Comparison of ENCODE assay signal across 23 mouse cellular contexts in genomic region chr2:131377055-131377454, GRCm38 (mm10). TPM values are rescaled to one million over a fixed set of nuclear protein-coding genes. Genes with fewer than 3 reads are reported as not detected.
DNase-seq lines count a peak whose midpoint lies in the region; ATAC-seq and TF ChIP-seq lines count a peak whose summit lies in the region.
"Had no signal": no experiment of that assay in that cellular context is flagged by ENCODE, and none has a peak within 500 bp of the region (broad histone marks: within the 10 kb centered on the region; RNA-seq: fewer than 3 reads in every experiment).

No protein-coding gene starts in this region.

- DNase-seq in A20 (ENCODE audit: low read depth, low spot score): peak; percentile 70
- DNase-seq in layer of hippocampus, postnatal 36 days: peak; percentile 14 to 29
- peak; percentile 51 to 62 for DNase-seq in right cerebral cortex, adult 2 months (ENCODE audit: low spot score in 2 of 2)
- no peak for DNase-seq in lung, postnatal 4 days
- DNase-seq: adrenal gland, postnatal 10 days; cerebellum, adult 18-20 months; cerebellum, postnatal 36 days; gastrocnemius, postnatal 36 days; heart, postnatal 10 days; kidney, adult 8-10 months; kidney, postnatal 36 days; thymus, postnatal 14 days had no signal

- WGBS in intestine, postnatal 0 days: 54% methylated on average over 6 of the region's 6 CpGs
- 56% methylated on average over 6 of the region's 6 CpGs for WGBS in intestine, embryonic 16.5 days
- 58% methylated on average over 6 of the region's 6 CpGs for WGBS in forebrain, embryonic 15.5 days

- TF ChIP-seq CTCF in intestine, postnatal 0 days (IDR thresholded peaks at IDR 0.05; ENCODE audit: low read depth): no peak

- no peak overlapping the region for H3K4me2 ChIP-seq in intestine, postnatal 0 days (replicated peaks; ENCODE audit: low read depth)
- no peak overlapping the region for H3K4me2 ChIP-seq in intestine, embryonic 16.5 days (ENCODE audit: low read depth, low read length)
- H3K4me2 ChIP-seq in forebrain, embryonic 15.5 days (replicated peaks): no peak overlapping the region
- H3K4me2 ChIP-seq: heart, embryonic 11.5 days; hindbrain, embryonic 12.5 days; midbrain, embryonic 11.5 days; neural tube, embryonic 12.5 days had no signal

- no peaks in the 10 kb centered on the region for H3K27me3 ChIP-seq in intestine, postnatal 0 days (replicated peaks; ENCODE audit: control insufficient read depth, insufficient read depth, low read length)
- H3K27me3 ChIP-seq in intestine, embryonic 16.5 days (replicated peaks; ENCODE audit: control insufficient read depth, insufficient read depth, low read length): no peaks in the 10 kb centered on the region
- H3K27me3 ChIP-seq in forebrain, embryonic 15.5 days: no peaks in the 10 kb centered on the region
- H3K27me3 ChIP-seq: hindbrain, embryonic 12.5 days; neural tube, embryonic 12.5 days had no signal

- H3K9me3 ChIP-seq in intestine, postnatal 0 days (ENCODE audit: control insufficient read depth): no peaks in the 10 kb centered on the region; the same call in 1 of the 2 replicates
- no peaks in the 10 kb centered on the region for H3K9me3 ChIP-seq in intestine, embryonic 16.5 days (ENCODE audit: control insufficient read depth, low read length)
- H3K9me3 ChIP-seq in forebrain, embryonic 15.5 days: no peaks in the 10 kb centered on the region
- H3K9me3 ChIP-seq: hindbrain, embryonic 12.5 days; neural tube, embryonic 12.5 days had no signal

- no peak overlapping the region for H3K4me3 ChIP-seq in intestine, postnatal 0 days (ENCODE audit: low read depth, low read length)
- H3K4me3 ChIP-seq in intestine, embryonic 16.5 days (ENCODE audit: low read length): no peak overlapping the region
- no peak overlapping the region for H3K4me3 ChIP-seq in forebrain, embryonic 15.5 days
- H3K4me3 ChIP-seq: forebrain, embryonic 10.5 days; hindbrain, embryonic 12.5 days; neural tube, embryonic 12.5 days had no signal

- no peak overlapping the region for H3K9ac ChIP-seq in intestine, postnatal 0 days (ENCODE audit: low read depth, low read length)
- no peak overlapping the region for H3K9ac ChIP-seq in intestine, embryonic 16.5 days (ENCODE audit: low read depth, low read length)
- no peak overlapping the region for H3K9ac ChIP-seq in forebrain, embryonic 15.5 days (replicated peaks)
- H3K9ac ChIP-seq: hindbrain, embryonic 12.5 days; liver, embryonic 14.5 days; neural tube, embryonic 12.5 days had no signal

- no peaks in the 10 kb centered on the region for H3K36me3 ChIP-seq in intestine, postnatal 0 days (ENCODE audit: control insufficient read depth, insufficient read depth)
- H3K36me3 ChIP-seq in intestine, embryonic 16.5 days (ENCODE audit: control insufficient read depth, insufficient read depth, low read length): no peaks in the 10 kb centered on the region
- H3K36me3 ChIP-seq in forebrain, embryonic 15.5 days: no peaks in the 10 kb centered on the region
- H3K36me3 ChIP-seq: forebrain, embryonic 10.5 days; hindbrain, embryonic 12.5 days; neural tube, embryonic 12.5 days had no signal

- no peak overlapping the region for H3K27ac ChIP-seq in intestine, postnatal 0 days (ENCODE audit: low read depth, low read length)
- no peak overlapping the region for H3K27ac ChIP-seq in intestine, embryonic 16.5 days (ENCODE audit: low read length)
- no peak overlapping the region for H3K27ac ChIP-seq in forebrain, embryonic 15.5 days (replicated peaks)
- H3K27ac ChIP-seq: forebrain, embryonic 10.5 days; hindbrain, embryonic 12.5 days; liver, embryonic 14.5 days; neural tube, embryonic 12.5 days; stomach, postnatal 0 days had no signal

- H3K4me1 ChIP-seq in intestine, postnatal 0 days (replicated peaks; ENCODE audit: control insufficient read depth, insufficient read depth, low read length): no peaks in the 10 kb centered on the region
- no peaks in the 10 kb centered on the region for H3K4me1 ChIP-seq in intestine, embryonic 16.5 days (ENCODE audit: control insufficient read depth, insufficient read depth, low read length)
- 0 out of 2 replicates have a peak, but pooled peaks cover 2% of the 10 kb centered on the region for H3K4me1 ChIP-seq in forebrain, embryonic 15.5 days
- H3K4me1 ChIP-seq: forebrain, embryonic 10.5 days; hindbrain, embryonic 12.5 days; neural tube, embryonic 12.5 days had no signal

- ATAC-seq in frontal cortex, adult (ENCODE audit: low TSS enrichment): peak; percentile 98
- no peak for ATAC-seq in intestine, postnatal 0 days
- ATAC-seq in intestine, embryonic 16.5 days: no peak
- no peak for ATAC-seq in forebrain, embryonic 15.5 days (replicated peaks)

RNA-seq across cellular contexts. Expression of gene Rnf24, which starts 24.4 kb away (rescaled TPM):
- total RNA-seq in layer of hippocampus, postnatal 36 days (2021): 10 to 100 TPM; 28.3 to 29.5 TPM
- polyA plus RNA-seq in intestine, postnatal 0 days (2015; fragmentation: Nextera tagmentation; extraction: Ambion mirVana): 1.1 and 1.4 TPM in 2 replicates
- 1.7 and 2.3 TPM in 2 replicates for polyA plus RNA-seq in intestine, embryonic 16.5 days (2015; fragmentation: Nextera tagmentation; extraction: Ambion mirVana)
- 20.5 and 20.6 TPM in 2 replicates for polyA plus RNA-seq in forebrain, embryonic 15.5 days (2015; fragmentation: Nextera tagmentation; extraction: Ambion mirVana)

Comparison
In these comparisons a context has a peak if more than half of its experiments do, and no peak if none do; other contexts are left out.
1. DNase-seq: peak in A20 (single experiment), layer of hippocampus, postnatal 36 days (2 of 2) and right cerebral cortex, adult 2 months (2 of 2); none in lung, postnatal 4 days (0 of 2).